Mouse (Mus musculus) hindbrain, postnatal 0 days (tissue): ENCODE results near the gene Susd1. TPM values are rescaled to one million over a fixed set of nuclear protein-coding genes. Genes with fewer than 3 reads are reported as not detected.

Experiments used
- ATAC-seq: fragments of 200-750 bp; cut with Nextera tagmentation; 2 replicates; pipeline ENCODE4 v1.8.0; 2017; ENCODE audit warnings: mild to moderate bottlenecking, moderate TSS enrichment, moderate library complexity
- DNase-seq: peaks from one replicate; pipeline ENCODE4 v3.0.0-alpha.2; 2015; ENCODE audit warnings: low spot score
- H3K27ac ChIP-seq: fragments of 300-500 bp; sonication (generic); 2 replicates; pipeline ENCODE4 v1.5.1; 2014; ENCODE audit warnings: mild to moderate bottlenecking
- H3K27me3 ChIP-seq: fragments of 300-500 bp; sonication (generic); 2 replicates; pipeline ENCODE4 v1.6.1; 2014; ENCODE audit warnings: low read length, mixed read lengths; ENCODE audit not compliant: insufficient read depth
- H3K36me3 ChIP-seq: fragments of 300-500 bp; sonication (generic); 2 replicates; pipeline ENCODE4 v1.6.1; 2014; ENCODE audit warnings: low read length, mixed read lengths; ENCODE audit not compliant: insufficient read depth
- H3K4me1 ChIP-seq: fragments of 300-500 bp; sonication (generic); 2 replicates; pipeline ENCODE4 v1.6.1; 2014; ENCODE audit warnings: antibody characterized with exemption, low read length, mixed read lengths; ENCODE audit not compliant: insufficient read depth
- H3K4me2 ChIP-seq: fragments of 300-500 bp; sonication (generic); 2 replicates; pipeline ENCODE4 v1.6.1; 2014; ENCODE audit warnings: low read depth, mild to moderate bottlenecking, low read length, moderate library complexity, mixed read lengths
- H3K4me3 ChIP-seq: fragments of 300-500 bp; sonication (generic); 2 replicates; pipeline ENCODE4 v1.5.1; 2014; ENCODE audit warnings: low read length
- H3K9ac ChIP-seq: fragments of 300-500 bp; sonication (generic); replicated peaks from 2 replicates; pipeline ENCODE4 v1.6.1; 2014; ENCODE audit warnings: mild to moderate bottlenecking, low read length, moderate library complexity, mixed read lengths
- H3K9me3 ChIP-seq: fragments of 300-500 bp; sonication (generic); 2 replicates; pipeline ENCODE4 v1.6.1; 2016; ENCODE audit warnings: low read length, mixed read lengths
- CTCF ChIP-seq: IDR thresholded peaks from 2 replicates; pipeline ENCODE4 v1.5.1; 2016; ENCODE audit warnings: antibody characterized with exemption, control low read depth, low read depth
- WGBS: fragments of 180-500 bp; shearing (Covaris S2); extraction: QIAGEN DNeasy Blood & Tissue Kit; methylation state at CpG from one replicate; pipeline ENCODE4 v1.1.7; 2014; 5-methylcytosine and 5-hydroxymethylcytosine counted together
- polyA plus RNA-seq: library from polyadenylated mRNA; unstranded; fragments of >200 nt; fragmentation: Nextera tagmentation; extraction: Ambion mirVana; gene quantifications from 2 replicates; pipeline ENCODE4 v1.2.1, GENCODE M21; 2015
- total RNA-seq: library from RNA; depleted of rRNA; stranded (reverse); fragments of >200 nt; gene quantifications from 2 replicates; pipeline ENCODE4 v1.2.3, GENCODE M21; 2014

The Susd1 gene
- total and polyA plus RNA-seq, 2 experiments from 2014 or later, result 2.7 to 10.8 TPM

- WGBS, result 55% methylated on average over 3 of the region's 3 CpGs
- H3K9me3 ChIP-seq, result no peaks in the 10 kb centered on the region
- H3K4me1 ChIP-seq, result peaks cover 9% of the 10 kb centered on the region
- H3K36me3 ChIP-seq, result no peaks in the 10 kb centered on the region
- H3K27me3 ChIP-seq, result no peaks in the 10 kb centered on the region
- ATAC-seq, result no peak
- TF ChIP-seq CTCF, result no peak
- H3K27ac ChIP-seq, result no peak overlapping the region
- no peak overlapping the region for H3K4me3 ChIP-seq
- no peak overlapping the region for H3K4me2 ChIP-seq
- no peak overlapping the region for H3K9ac ChIP-seq
- peak; percentile 61 for DNase-seq
These were observed 54.6 kb downstream of the Susd1 start for GRCm38 (mm10) chr4:59383791-59384190.

DNA sequence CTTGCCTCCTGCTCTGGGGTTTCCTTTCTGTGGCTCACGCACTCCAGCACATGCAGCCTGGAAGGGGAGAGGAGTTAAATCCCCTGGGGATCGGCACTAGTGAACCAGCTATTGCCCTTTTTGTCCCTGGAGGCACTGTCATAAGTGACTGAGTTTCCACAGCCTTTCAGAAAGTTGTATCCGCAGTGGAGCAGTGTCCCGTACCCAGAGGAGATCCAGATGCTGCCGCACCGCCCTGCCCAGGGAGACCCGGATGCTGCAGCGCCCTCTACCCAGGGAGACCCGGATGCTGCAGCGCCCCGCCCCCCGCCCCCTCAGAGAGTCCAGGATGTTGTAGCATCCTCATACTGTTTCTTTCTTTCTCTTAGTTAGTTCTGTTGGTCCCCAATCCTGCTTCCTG is 56.3 kb downstream of the Susd1 start:
- DNase-seq, result no peak
- 25% methylated on average over 12 of the region's 12 CpGs for WGBS
- Histone ChIP-seq H3K4me1 (0 out of 2 replicates have a peak, but pooled peaks cover 3% of the 10 kb centered on the region), H3K4me3 (no peak overlapping the region), H3K27ac (no peak overlapping the region), H3K4me2 (peak overlapping the region; percentile 21), H3K9me3 (no peaks in the 10 kb centered on the region), H3K9ac (no peak overlapping the region), H3K27me3 (no peaks in the 10 kb centered on the region), H3K36me3 (no peaks in the 10 kb centered on the region)
- no peak; the same call in 1 of the 2 replicates for ATAC-seq
- no peak for TF ChIP-seq CTCF

- peak; percentile 86 for TF ChIP-seq CTCF
- H3K9ac ChIP-seq, result no peak overlapping the region
- 50% methylated on average over 13 of the region's 13 CpGs for WGBS
- no peak overlapping the region for H3K4me3 ChIP-seq
- H3K27me3 ChIP-seq, result no peaks in the 10 kb centered on the region
- no peaks in the 10 kb centered on the region for H3K9me3 ChIP-seq
- H3K4me1 ChIP-seq, result 0 out of 2 replicates have a peak, but pooled peaks cover 3% of the 10 kb centered on the region
- no peak overlapping the region for H3K4me2 ChIP-seq
- no peaks in the 10 kb centered on the region for H3K36me3 ChIP-seq
- peak; percentile 86 for DNase-seq
- peak; percentile 83 for ATAC-seq
- H3K27ac ChIP-seq, result no peak overlapping the region
These were observed 57.3 kb downstream of the Susd1 start for GRCm38 (mm10) chr4:59381007-59381743.

DNA sequence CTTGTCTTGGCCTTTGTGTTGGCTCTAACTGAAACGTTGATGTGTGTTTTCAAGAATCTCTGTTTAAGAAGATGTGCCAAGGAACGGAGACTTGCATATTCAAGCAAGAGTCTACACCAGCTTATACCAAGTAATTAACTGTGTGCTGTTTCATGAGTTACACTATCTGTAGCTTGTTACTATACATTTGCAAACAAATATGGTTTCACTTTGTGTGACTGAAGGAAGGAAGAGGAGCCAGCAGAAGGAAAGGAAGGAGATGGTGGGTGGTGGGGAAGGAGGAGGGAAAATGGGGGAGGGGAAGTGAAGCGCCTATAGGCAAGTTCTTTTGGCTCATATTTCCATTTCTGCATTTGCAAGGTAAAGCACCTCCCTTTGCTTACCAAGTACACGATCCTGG is 58.0 kb downstream of the Susd1 start:
- no peak overlapping the region for H3K27ac ChIP-seq
- H3K4me2 ChIP-seq, result no peak overlapping the region
- no peak for DNase-seq
- no peak for TF ChIP-seq CTCF
- H3K4me1 ChIP-seq, result 0 out of 2 replicates have a peak, but pooled peaks cover 3% of the 10 kb centered on the region
- no peaks in the 10 kb centered on the region for H3K9me3 ChIP-seq
- no peak overlapping the region for H3K9ac ChIP-seq
- 81% methylated on average over 4 of the region's 4 CpGs for WGBS
- no peaks in the 10 kb centered on the region for H3K36me3 ChIP-seq
- no peaks in the 10 kb centered on the region for H3K27me3 ChIP-seq
- H3K4me3 ChIP-seq, result no peak overlapping the region
- ATAC-seq, result no peak

GRCm38 (mm10) chr4:59379876-59380275 is 58.6 kb downstream of the Susd1 start:
- no peak for DNase-seq
- Histone ChIP-seq H3K4me1 (0 out of 2 replicates have a peak, but pooled peaks cover 3% of the 10 kb centered on the region), H3K9ac (no peak overlapping the region), H3K27ac (no peak overlapping the region), H3K9me3 (no peaks in the 10 kb centered on the region), H3K4me2 (no peak overlapping the region), H3K36me3 (no peaks in the 10 kb centered on the region), H3K27me3 (no peaks in the 10 kb centered on the region), H3K4me3 (no peak overlapping the region)
- 77% methylated on average over 5 of the region's 5 CpGs for WGBS
- TF ChIP-seq CTCF, result no peak
- no peak for ATAC-seq

DNA sequence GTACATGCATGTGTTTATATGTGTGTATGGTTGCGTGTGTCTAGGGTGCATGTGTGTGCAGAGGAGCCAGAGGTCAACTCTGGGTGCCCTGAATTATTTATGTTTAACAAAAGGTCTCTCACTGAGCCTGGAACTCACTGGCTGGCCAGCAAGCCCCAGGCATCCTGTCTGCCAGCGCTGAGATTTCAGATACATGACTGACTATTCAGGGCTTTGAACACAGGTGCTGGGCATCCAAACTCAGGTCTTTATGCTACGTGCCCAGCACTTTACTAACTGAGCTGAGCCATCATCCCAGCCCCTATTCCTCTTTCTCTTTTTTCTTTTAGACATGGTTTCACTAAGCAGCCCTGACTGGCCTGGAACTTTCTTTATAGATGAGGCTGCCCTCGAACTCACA is 59.8 kb downstream of the Susd1 start:
- Histone ChIP-seq H3K27ac (no peak overlapping the region), H3K4me3 (no peak overlapping the region), H3K4me1 (0 out of 2 replicates have a peak, but pooled peaks cover 3% of the 10 kb centered on the region), H3K9ac (no peak overlapping the region), H3K36me3 (no peaks in the 10 kb centered on the region), H3K4me2 (no peak overlapping the region), H3K27me3 (no peaks in the 10 kb centered on the region), H3K9me3 (no peaks in the 10 kb centered on the region)
- ATAC-seq, result no peak
- TF ChIP-seq CTCF, result no peak
- 84% methylated on average over 4 of the region's 4 CpGs for WGBS
- DNase-seq, result no peak

DNA sequence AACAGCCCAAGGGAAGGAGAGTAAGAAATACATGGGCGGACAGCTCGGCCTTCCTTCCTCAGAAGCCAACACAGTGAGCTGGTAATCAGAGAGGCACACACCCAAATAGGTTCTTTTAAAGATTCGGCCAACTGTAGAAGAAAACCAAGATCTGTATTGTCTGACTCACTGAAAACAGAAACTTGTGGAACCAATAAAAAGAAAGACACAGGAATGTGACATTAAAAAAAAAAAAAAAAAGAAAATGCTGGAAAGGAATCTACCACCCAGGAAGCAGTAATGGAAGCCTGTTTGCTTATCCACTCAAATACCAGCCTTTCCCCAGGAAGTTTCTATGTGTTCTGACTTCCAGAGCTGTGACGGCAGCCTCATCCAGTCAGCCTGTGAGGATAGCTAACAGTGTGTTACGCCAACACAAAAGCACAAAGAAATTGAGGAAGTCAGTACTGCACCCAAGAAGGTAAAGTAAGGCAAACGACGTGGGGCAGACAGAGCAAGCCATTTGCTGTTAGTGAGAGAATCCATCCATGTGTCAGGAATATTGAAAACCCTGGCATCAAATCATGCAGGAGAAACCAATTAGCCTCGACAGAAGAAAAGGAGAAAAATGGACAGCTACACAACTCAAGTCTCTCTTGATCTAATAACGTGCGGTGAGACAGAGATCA is 64.0 kb downstream of the Susd1 start:
- no peak overlapping the region for H3K4me2 ChIP-seq
- H3K27me3 ChIP-seq, result no peaks in the 10 kb centered on the region
- no peak overlapping the region for H3K4me3 ChIP-seq
- 58% methylated on average over 10 of the region's 10 CpGs for WGBS
- no peak overlapping the region for H3K27ac ChIP-seq
- H3K36me3 ChIP-seq, result no peaks in the 10 kb centered on the region
- H3K9ac ChIP-seq, result no peak overlapping the region
- no peak for ATAC-seq
- no peaks in the 10 kb centered on the region for H3K9me3 ChIP-seq
- no peaks in the 10 kb centered on the region for H3K4me1 ChIP-seq
- TF ChIP-seq CTCF, result no peak
- DNase-seq, result no peak
